Mouse (Mus musculus) MEL (cell line): Measurements from ENCODE around the gene Ypel3. TPM values are rescaled to one million over a fixed set of nuclear protein-coding genes. Genes with fewer than 3 reads are reported as not detected.

Source experiments
- DNase-seq: peaks from one replicate; pipeline ENCODE4 v3.0.0; 2011; ENCODE audit warnings: low read depth, low spot score
- H3K27ac ChIP-seq: 2 replicates; pipeline ENCODE4 v1.5.1; 2012; ENCODE audit warnings: low read depth, mild to moderate bottlenecking, control low read depth, low read length, moderate library complexity; ENCODE audit not compliant: control insufficient read depth
- H3K27me3 ChIP-seq, 2 experiments: fragments of 150-350 bp in 1 of 2; sonication (generic) in 1 of 2; 2 replicates each; pipeline ENCODE4 v1.6.1; 2012; ENCODE audit warnings: low read length in 2 of 2, mild to moderate bottlenecking in 2 of 2, improper control_type of control experiment in 1 of 2, moderate library complexity in 1 of 2; ENCODE audit not compliant: insufficient read depth in 2 of 2, control insufficient read depth in 1 of 2
- H3K36me3 ChIP-seq, 2 experiments: 2 replicates each; pipeline ENCODE4 v1.6.1; 2012 to 2014; ENCODE audit warnings: low read length in 2 of 2, improper control_type of control experiment in 1 of 2, inconsistent platforms in 1 of 2, mild to moderate bottlenecking in 1 of 2; ENCODE audit not compliant: insufficient read depth in 2 of 2, control insufficient read depth in 1 of 2
- H3K4me1 ChIP-seq, 2 experiments: fragments of 150-350 bp in 1 of 2; sonication (generic) in 1 of 2; 2 replicates each; pipeline ENCODE4 v1.6.1; 2012; ENCODE audit warnings: low read length in 2 of 2, improper control_type of control experiment in 1 of 2, mild to moderate bottlenecking in 1 of 2; ENCODE audit not compliant: insufficient read depth in 2 of 2, control insufficient read depth in 1 of 2
- H3K4me3 ChIP-seq, 2 experiments: fragments of 150-350 bp in 1 of 2; sonication (generic) in 1 of 2; 2 replicates each; pipeline ENCODE4 v1.5.1; 2012; ENCODE audit warnings: low read depth in 2 of 2, low read length in 2 of 2, mild to moderate bottlenecking in 2 of 2, moderate library complexity in 2 of 2, control low read depth in 1 of 2, improper control_type of control experiment in 1 of 2; ENCODE audit not compliant: control insufficient read depth in 1 of 2, insufficient read depth in 1 of 2
- H3K79me2 ChIP-seq: 2 replicates; pipeline ENCODE4 v1.6.1; 2012; ENCODE audit warnings: mild to moderate bottlenecking, low read length, moderate library complexity; ENCODE audit not compliant: control insufficient read depth, poor library complexity, insufficient read depth
- H3K9ac ChIP-seq: 2 replicates; pipeline ENCODE4 v1.6.1; 2012; ENCODE audit warnings: low read depth, mild to moderate bottlenecking, control low read depth, low read length, moderate library complexity; ENCODE audit not compliant: control insufficient read depth, poor library complexity, severe bottlenecking
- H3K9me3 ChIP-seq: fragments of 150-350 bp; sonication (generic); replicated peaks from 2 replicates; pipeline ENCODE4 v1.6.1; 2012; ENCODE audit warnings: mild to moderate bottlenecking, low read length, improper control_type of control experiment, moderate library complexity; ENCODE audit not compliant: insufficient read depth
- CHD1 ChIP-seq: IDR thresholded peaks from 2 replicates; pipeline ENCODE4 v1.6.1; 2012; ENCODE audit warnings: low read depth, mild to moderate bottlenecking, inconsistent platforms, low read length, improper control_type of control experiment
- CHD2 ChIP-seq: IDR thresholded peaks from 2 replicates; pipeline ENCODE4 v1.6.1; 2011; ENCODE audit warnings: low read length, improper control_type of control experiment
- E2F4 ChIP-seq: IDR thresholded peaks from 2 replicates; pipeline ENCODE4 v1.6.1; 2011; ENCODE audit warnings: low read depth, low read length, improper control_type of control experiment, borderline replicate concordance
- ELF1 ChIP-seq: IDR thresholded peaks from 2 replicates; pipeline ENCODE4 v1.6.1; 2014; ENCODE audit warnings: low read depth, mild to moderate bottlenecking, inconsistent platforms, low read length, improper control_type of control experiment, moderate library complexity
- EP300 ChIP-seq, 2 experiments: IDR thresholded peaks; 2 replicates each; pipeline ENCODE4 v1.6.1; 2011; ENCODE audit warnings: improper control_type of control experiment in 2 of 2, low read length in 2 of 2, low read depth in 1 of 2, mild to moderate bottlenecking in 1 of 2
- ETS1 ChIP-seq: IDR thresholded peaks from 2 replicates; pipeline ENCODE4 v1.6.1; 2012; ENCODE audit warnings: low read depth, mild to moderate bottlenecking, inconsistent platforms, low read length, improper control_type of control experiment, moderate library complexity
- GABPA ChIP-seq: IDR thresholded peaks from 2 replicates; pipeline ENCODE4 v1.6.1; 2012; ENCODE audit warnings: low read depth, mild to moderate bottlenecking, inconsistent platforms, low read length, improper control_type of control experiment, moderate library complexity
- GATA1 ChIP-seq: IDR thresholded peaks from 2 replicates; pipeline ENCODE4 v1.6.1; 2011; ENCODE audit warnings: low read depth, low read length, improper control_type of control experiment
- HCFC1 ChIP-seq: IDR thresholded peaks from 2 replicates; pipeline ENCODE4 v1.6.1; 2012; ENCODE audit warnings: low read depth, mild to moderate bottlenecking, inconsistent platforms, low read length, improper control_type of control experiment, moderate library complexity
- JUND ChIP-seq: IDR thresholded peaks from 2 replicates; pipeline ENCODE4 v1.6.1; 2011; ENCODE audit warnings: low read depth, mild to moderate bottlenecking, improper control_type of control experiment, low read length
- MAFK ChIP-seq: IDR thresholded peaks from 2 replicates; pipeline ENCODE4 v1.6.1; 2011; ENCODE audit warnings: low read depth, mild to moderate bottlenecking, low read length, improper control_type of control experiment, borderline replicate concordance
- MAX ChIP-seq: IDR thresholded peaks from 2 replicates; pipeline ENCODE4 v1.6.1; 2011; ENCODE audit warnings: low read length, improper control_type of control experiment
- MAZ ChIP-seq: IDR thresholded peaks from 2 replicates; pipeline ENCODE4 v1.6.1; 2012; ENCODE audit warnings: low read depth, mild to moderate bottlenecking, inconsistent platforms, low read length, improper control_type of control experiment
- MEF2A ChIP-seq: IDR thresholded peaks from 2 replicates; pipeline ENCODE4 v1.6.1; 2014; ENCODE audit warnings: low read depth, mild to moderate bottlenecking, inconsistent platforms, low read length, improper control_type of control experiment; ENCODE audit not compliant: poor library complexity, insufficient replicate concordance, severe bottlenecking; ENCODE audit errors: extremely low read depth
- MYB ChIP-seq: IDR thresholded peaks from 2 replicates; pipeline ENCODE4 v1.6.1; 2011; ENCODE audit warnings: mild to moderate bottlenecking, low read depth, low read length, improper control_type of control experiment
- MYC ChIP-seq: IDR thresholded peaks from 2 replicates; pipeline ENCODE4 v1.6.1; 2011; ENCODE audit warnings: low read depth, mild to moderate bottlenecking, low read length, improper control_type of control experiment, moderate library complexity
- NELFE ChIP-seq: IDR thresholded peaks from 2 replicates; pipeline ENCODE4 v1.6.1; 2011; ENCODE audit warnings: low read depth, low read length, improper control_type of control experiment
- NRF1 ChIP-seq: IDR thresholded peaks from 2 replicates; pipeline ENCODE4 v1.6.1; 2014; ENCODE audit warnings: low read depth, mild to moderate bottlenecking, inconsistent platforms, low read length, improper control_type of control experiment, moderate library complexity; ENCODE audit not compliant: poor library complexity, insufficient read depth, severe bottlenecking
- POLR2A ChIP-seq, 2 experiments: IDR thresholded peaks; 2 replicates each; pipeline ENCODE4 v1.6.1; 2011 to 2012; ENCODE audit warnings: low read length in 2 of 2, mild to moderate bottlenecking in 2 of 2, control low read depth in 1 of 2, improper control_type of control experiment in 1 of 2, low read depth in 1 of 2, moderate library complexity in 1 of 2; ENCODE audit not compliant: control insufficient read depth in 1 of 2, insufficient read depth in 1 of 2, poor library complexity in 1 of 2
- POLR2AphosphoS2 ChIP-seq: IDR thresholded peaks from 2 replicates; pipeline ENCODE4 v1.6.1; 2011; ENCODE audit warnings: low read length, improper control_type of control experiment
- POLR2AphosphoS5 ChIP-seq: IDR thresholded peaks from 2 replicates; pipeline ENCODE4 v1.6.1; 2012; ENCODE audit warnings: low read depth, borderline replicate concordance, mild to moderate bottlenecking, inconsistent platforms, low read length, moderate library complexity, mixed read lengths
- RAD21 ChIP-seq: IDR thresholded peaks from 2 replicates; pipeline ENCODE4 v1.6.1; 2011; ENCODE audit warnings: mild to moderate bottlenecking, low read depth, low read length, improper control_type of control experiment
- RCOR1 ChIP-seq: IDR thresholded peaks from 2 replicates; pipeline ENCODE4 v1.6.1; 2012; ENCODE audit warnings: low read depth, mild to moderate bottlenecking, inconsistent platforms, low read length, improper control_type of control experiment
- SIN3A ChIP-seq: IDR thresholded peaks from 2 replicates; pipeline ENCODE4 v1.6.1; 2012; ENCODE audit warnings: low read length, improper control_type of control experiment, inconsistent platforms
- SMC3 ChIP-seq: IDR thresholded peaks from 2 replicates; pipeline ENCODE4 v1.6.1; 2011; ENCODE audit warnings: low read depth, low read length, improper control_type of control experiment
- TAL1 ChIP-seq: IDR thresholded peaks from 2 replicates; pipeline ENCODE4 v1.6.1; 2012; ENCODE audit warnings: mild to moderate bottlenecking, inconsistent platforms, low read length, moderate library complexity, mixed read lengths
- TBP ChIP-seq: IDR thresholded peaks from 2 replicates; pipeline ENCODE4 v1.8.0; 2011; ENCODE audit warnings: low read depth, low read length, improper control_type of control experiment
- TCF12 ChIP-seq: IDR thresholded peaks from 2 replicates; pipeline ENCODE4 v1.6.1; 2014; ENCODE audit warnings: low read depth, mild to moderate bottlenecking, inconsistent platforms, low read length, improper control_type of control experiment, moderate library complexity
- UBTF ChIP-seq: IDR thresholded peaks from 2 replicates; pipeline ENCODE4 v1.6.1; 2012; ENCODE audit warnings: low read depth, mild to moderate bottlenecking, inconsistent platforms, low read length, improper control_type of control experiment, moderate library complexity, borderline replicate concordance; ENCODE audit not compliant: insufficient read depth
- USF1 ChIP-seq: IDR thresholded peaks from 2 replicates; pipeline ENCODE4 v1.6.1; 2014; ENCODE audit warnings: low read depth, mild to moderate bottlenecking, inconsistent platforms, low read length, improper control_type of control experiment, moderate library complexity
- USF2 ChIP-seq, 2 experiments: IDR thresholded peaks; 2 replicates each; pipeline ENCODE4 v1.6.1; 2011 to 2012; ENCODE audit warnings: improper control_type of control experiment in 2 of 2, low read length in 2 of 2, borderline replicate concordance in 1 of 2, inconsistent platforms in 1 of 2, low read depth in 1 of 2, mild to moderate bottlenecking in 1 of 2; ENCODE audit not compliant: insufficient read depth in 1 of 2
- ZC3H11A ChIP-seq: IDR thresholded peaks from 2 replicates; pipeline ENCODE4 v1.6.1; 2012; ENCODE audit warnings: low read depth, mild to moderate bottlenecking, inconsistent platforms, low read length, improper control_type of control experiment
- ZKSCAN1 ChIP-seq: IDR thresholded peaks from 2 replicates; pipeline ENCODE4 v1.6.1; 2012; ENCODE audit warnings: low read depth, mild to moderate bottlenecking, inconsistent platforms, low read length, improper control_type of control experiment, moderate library complexity
- polyA plus RNA-seq, 2 experiments: library from polyadenylated mRNA; stranded (reverse) in 1 of 2; unstranded in 1 of 2; fragments of >175 nt in 1 of 2; fragments of >200 nt in 1 of 2; gene quantifications; 2 replicates each; pipeline versions ENCODE4 v1.2.1 to v1.2.4; 2012; ENCODE audit warnings: low replicate concordance in 2 of 2, low read depth in 1 of 2; ENCODE audit not compliant: insufficient read length in 2 of 2, insufficient read depth in 1 of 2, missing spikeins in 1 of 2
- total RNA-seq: library from RNA; depleted of rRNA; stranded (reverse); fragments of 300-350 nt; gene quantifications from 2 replicates; pipeline ENCODE4 v1.2.3, GENCODE M21; 2012

Gene Ypel3
- total and polyA plus RNA-seq, 3 experiments = 2.1 to 12.6 TPM; not detected in 1

- no peaks in the 10 kb centered on the region for H3K9me3 ChIP-seq
- H3K4me3 ChIP-seq = peak overlapping the region in 1 of 2 experiments; percentile 25; a peak in 2 of 4 replicates
- DNase-seq = peak; percentile 94
- peak overlapping the region; percentile 43 for H3K9ac ChIP-seq
- peak; percentile 82 for TF ChIP-seq SIN3A
- TF ChIP-seq NELFE = peak; percentile 28; the same call in 1 of the 2 replicates
- peak; percentile 94 for TF ChIP-seq GATA1
- peak; percentile 43 to 60 for TF ChIP-seq EP300 (IDR thresholded peaks at IDR 0.05; ENCODE audit: low read depth in 1 of 2, low read length in 2 of 2)
- peak; percentile 59 for TF ChIP-seq TAL1
- TF ChIP-seq POLR2AphosphoS2 = no peak
- peak; percentile 71 for TF ChIP-seq TBP
- peak; percentile 59; the same call in 1 of the 2 replicates for TF ChIP-seq MYC
- no peak; the same call in 1 of the 2 replicates for TF ChIP-seq RCOR1
- TF ChIP-seq MAZ = 0 out of 2 replicates have a peak, but pooled peaks have one; percentile 15
- TF ChIP-seq SMC3 = no peak
- TF ChIP-seq MAFK = no peak
- TF ChIP-seq CHD2 = no peak
- TF ChIP-seq USF2 (IDR thresholded peaks at IDR 0.05; ENCODE audit: borderline replicate concordance in 1 of 2, insufficient read depth in 1 of 2, low read depth in 1 of 2, low read length in 2 of 2) = no peak
- no peak for TF ChIP-seq ZC3H11A
- no peak for TF ChIP-seq POLR2AphosphoS5
- no peak for TF ChIP-seq MEF2A
- no peak for TF ChIP-seq ZKSCAN1
- no peak for TF ChIP-seq USF1
- TF ChIP-seq JUND = no peak
- 0 out of 2 replicates have a peak, but pooled peaks have one; percentile 12 for TF ChIP-seq ELF1
- peak; percentile 50; the same call in 1 of the 2 replicates for TF ChIP-seq HCFC1
- no peak for TF ChIP-seq UBTF
- no peak for TF ChIP-seq MYB
- no peak for TF ChIP-seq E2F4
- no peak for TF ChIP-seq MAX
- peak; percentile 87 for TF ChIP-seq ETS1
- peak in 1 of 2 experiments; percentile 55; a peak in 1 of 4 replicates for TF ChIP-seq POLR2A (IDR thresholded peaks at IDR 0.05; ENCODE audit: control insufficient read depth in 1 of 2, insufficient read depth in 1 of 2, low read depth in 1 of 2, low read length in 2 of 2, poor library complexity in 1 of 2)
- TF ChIP-seq NRF1 = peak; percentile 41; the same call in 1 of the 2 replicates
- no peak for TF ChIP-seq GABPA
- no peak for TF ChIP-seq CHD1
- TF ChIP-seq TCF12 = peak; percentile 56
- TF ChIP-seq RAD21 = no peak
- TF ChIP-seq, all 39 proteins: peak for 14
- H3K27ac ChIP-seq = peak overlapping the region; percentile 92
- peaks cover 0 to 37% of the 10 kb centered on the region in 2 experiments; a peak in 2 of 4 replicates for H3K36me3 ChIP-seq
- peaks cover 13% of the 10 kb centered on the region for H3K79me2 ChIP-seq
- peaks cover 20 to 46% of the 10 kb centered on the region in 2 experiments for H3K4me1 ChIP-seq
- H3K27me3 ChIP-seq = no peaks in the 10 kb centered on the region
Measured at GRCm38 (mm10) chr7:126803181-126803580, 26.4 kb downstream of the Ypel3 start.
